Mouse (Mus musculus): ENCODE results near the gene Oprm1. TPM values are rescaled to one million over a fixed set of nuclear protein-coding genes. Genes with fewer than 3 reads are reported as not detected.

The Oprm1 gene
- 1.5 and 2.1 TPM in 2 replicates for polyA plus RNA-seq (2012; rRNA removed)

DNA sequence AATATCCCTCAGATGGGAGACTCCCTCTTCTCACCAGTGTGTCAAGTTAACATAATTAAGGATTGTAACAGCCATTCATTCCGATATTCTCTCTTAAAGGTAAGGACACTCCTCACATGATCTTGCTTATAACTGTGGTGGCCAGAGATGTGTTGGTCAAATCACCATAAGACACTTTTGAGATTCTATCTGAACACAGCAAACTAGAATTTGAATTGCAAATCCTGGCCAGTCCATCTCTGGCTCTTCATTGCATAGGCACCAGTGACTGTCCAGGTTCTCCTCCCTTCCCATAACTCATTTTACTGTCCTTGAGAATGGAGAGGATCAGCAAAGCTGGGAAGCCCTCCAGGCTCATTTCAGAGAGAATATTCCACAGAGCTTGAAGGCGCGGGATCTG is at the start of gene Oprm1:
Oprm1 (plus strand) TSS at position 301 of the 400 bp plus-strand sequence.
- TF ChIP-seq POLR2A (IDR thresholded peaks at IDR 0.05; ENCODE audit: borderline replicate concordance, insufficient read depth, low read length) (no peak), CTCF (IDR thresholded peaks at IDR 0.05; ENCODE audit: borderline replicate concordance, insufficient read depth, low read depth, low read length) (no peak)
- DNase-seq, result no peak
- no peak within 1 kb of the TSS for H3K4me3 ChIP-seq (replicated peaks; ENCODE audit: insufficient read depth, low read depth, low read length)
- H3K27ac ChIP-seq (ENCODE audit: insufficient read depth, low read length), result no peak within 1 kb of the TSS
- H3K27me3 ChIP-seq (ENCODE audit: control insufficient read depth, insufficient read depth, low read length), result no peaks in the 10 kb centered on the region
- H3K4me1 ChIP-seq (ENCODE audit: control insufficient read depth, insufficient read depth, low read length), result no peaks in the 10 kb centered on the region
- 93% methylated on average over 3 of the region's 3 CpGs for WGBS

DNA sequence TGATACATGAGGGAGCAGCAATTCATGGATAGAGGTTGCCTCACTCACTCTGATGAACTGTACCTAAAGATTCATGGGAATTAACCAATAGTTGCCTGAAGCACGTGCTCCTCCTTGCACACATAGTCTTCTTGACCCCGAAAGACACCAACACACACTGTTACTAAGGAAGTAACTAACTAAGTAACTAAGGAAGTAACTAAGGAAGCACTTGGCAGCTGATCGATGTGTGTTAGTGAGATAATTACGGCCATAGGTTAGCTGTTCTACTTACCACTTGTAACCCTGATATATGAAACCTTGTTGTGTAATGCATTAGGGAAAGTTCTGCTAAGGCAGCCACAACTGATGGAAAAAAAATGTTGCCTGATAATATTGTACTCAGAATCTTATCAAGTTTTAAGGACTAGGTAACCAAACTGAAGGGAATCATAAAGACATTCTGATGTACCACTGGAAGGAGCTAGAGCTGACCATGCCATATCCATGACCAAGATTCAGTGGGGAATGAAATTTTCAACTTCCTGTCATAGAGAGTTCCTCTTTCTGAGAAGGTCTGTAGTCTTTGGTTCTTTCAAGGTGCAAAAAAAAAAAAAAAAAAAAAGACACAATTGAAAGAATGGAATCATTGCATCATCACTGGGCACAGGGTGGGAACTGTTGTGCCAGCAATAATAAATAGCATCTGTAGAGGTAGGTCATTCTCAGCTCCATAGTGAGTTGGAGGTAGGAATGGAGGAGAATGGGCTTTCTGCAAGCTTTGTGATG is 40.9 kb upstream of the Oprm1 start:
- Histone ChIP-seq H3K27me3 (ENCODE audit: control insufficient read depth, insufficient read depth, low read length) (no peaks in the 10 kb centered on the region), H3K4me1 (ENCODE audit: control insufficient read depth, insufficient read depth, low read length) (no peaks in the 10 kb centered on the region), H3K4me3 (replicated peaks; ENCODE audit: insufficient read depth, low read depth, low read length) (no peak overlapping the region), H3K27ac (ENCODE audit: insufficient read depth, low read length) (no peak overlapping the region)
- TF ChIP-seq POLR2A (IDR thresholded peaks at IDR 0.05; ENCODE audit: borderline replicate concordance, insufficient read depth, low read length), result no peak
- no peak for TF ChIP-seq CTCF (IDR thresholded peaks at IDR 0.05; ENCODE audit: borderline replicate concordance, insufficient read depth, low read depth, low read length)
- WGBS, result 88% methylated on average over 4 of the region's 4 CpGs
- no peak for DNase-seq

DNA sequence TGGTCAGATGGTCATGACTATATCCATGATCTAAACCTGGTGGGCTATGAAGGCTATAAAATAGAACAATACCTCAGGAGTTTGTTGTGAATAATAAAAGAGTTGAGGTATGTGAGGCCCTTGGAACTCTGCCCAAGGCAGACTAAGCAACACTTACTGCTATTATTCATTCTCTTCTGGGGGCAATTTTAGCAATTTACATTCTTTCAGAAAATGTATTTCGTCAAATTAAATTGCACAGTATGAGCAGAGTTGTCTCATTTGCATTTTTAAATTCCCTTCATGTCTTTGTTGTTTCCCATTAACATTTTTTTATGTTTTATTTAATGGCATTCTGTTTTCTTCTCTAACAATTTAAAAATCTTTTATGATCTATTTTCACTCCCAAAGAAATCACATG is 34.5 kb upstream of the Oprm1 start:
- no peak overlapping the region for H3K4me3 ChIP-seq (replicated peaks; ENCODE audit: insufficient read depth, low read depth, low read length)
- DNase-seq, result no peak
- H3K27me3 ChIP-seq (ENCODE audit: control insufficient read depth, insufficient read depth, low read length), result no peaks in the 10 kb centered on the region
- TF ChIP-seq CTCF (IDR thresholded peaks at IDR 0.05; ENCODE audit: borderline replicate concordance, insufficient read depth, low read depth, low read length) (no peak), POLR2A (IDR thresholded peaks at IDR 0.05; ENCODE audit: borderline replicate concordance, insufficient read depth, low read length) (no peak)
- WGBS, result 27% methylated on average over 1 of the region's 1 CpGs
- H3K4me1 ChIP-seq (ENCODE audit: control insufficient read depth, insufficient read depth, low read length), result no peaks in the 10 kb centered on the region
- no peak overlapping the region for H3K27ac ChIP-seq (ENCODE audit: insufficient read depth, low read length)

DNA sequence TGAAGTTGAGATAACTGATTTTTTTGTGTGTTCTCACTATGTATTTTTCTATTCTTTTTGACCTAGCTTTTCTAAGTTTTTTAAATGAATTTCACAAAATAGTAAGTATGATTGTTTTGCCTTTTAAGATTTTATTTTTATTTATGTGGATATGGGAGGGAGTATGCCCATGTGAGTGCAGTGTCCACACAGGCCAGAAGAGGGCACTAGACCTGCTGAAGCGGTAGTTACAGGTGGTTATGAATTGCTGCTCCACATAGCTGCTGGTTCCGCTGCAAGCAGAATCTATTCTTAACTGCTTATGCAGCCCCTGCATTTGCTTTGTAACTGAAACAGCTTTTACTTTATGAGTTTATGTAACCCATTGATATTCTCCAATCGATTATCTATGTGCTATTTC is 29.8 kb upstream of the Oprm1 start:
- no peaks in the 10 kb centered on the region for H3K4me1 ChIP-seq (ENCODE audit: control insufficient read depth, insufficient read depth, low read length)
- no peak overlapping the region for H3K27ac ChIP-seq (ENCODE audit: insufficient read depth, low read length)
- no peaks in the 10 kb centered on the region for H3K27me3 ChIP-seq (ENCODE audit: control insufficient read depth, insufficient read depth, low read length)
- TF ChIP-seq POLR2A (IDR thresholded peaks at IDR 0.05; ENCODE audit: borderline replicate concordance, insufficient read depth, low read length), result no peak
- no peak for TF ChIP-seq CTCF (IDR thresholded peaks at IDR 0.05; ENCODE audit: borderline replicate concordance, insufficient read depth, low read depth, low read length)
- 97% methylated on average over 3 of the region's 3 CpGs for WGBS
- no peak overlapping the region for H3K4me3 ChIP-seq (replicated peaks; ENCODE audit: insufficient read depth, low read depth, low read length)
- DNase-seq, result no peak

DNA sequence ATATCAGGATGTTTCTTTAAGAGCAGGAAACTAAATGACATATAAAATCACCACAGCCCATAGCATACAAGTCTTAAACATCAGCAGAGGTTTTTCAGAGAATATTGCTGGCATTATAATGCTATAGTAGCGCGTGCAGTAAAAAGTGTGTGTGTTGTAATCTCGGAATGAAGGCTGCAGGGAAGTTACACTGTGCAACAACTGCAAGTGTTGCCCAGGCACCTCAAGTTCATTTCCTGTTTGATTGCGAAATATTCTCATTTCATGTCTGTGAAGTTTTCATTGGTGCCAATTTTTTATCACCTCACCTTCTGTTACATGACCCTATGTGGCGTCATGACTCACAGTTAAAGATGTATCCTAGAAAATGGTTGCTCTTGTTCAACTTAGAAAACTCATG is 4.9 kb upstream of the Oprm1 start:
- no peak for DNase-seq
- Histone ChIP-seq H3K4me3 (replicated peaks; ENCODE audit: insufficient read depth, low read depth, low read length) (no peak overlapping the region), H3K27me3 (ENCODE audit: control insufficient read depth, insufficient read depth, low read length) (no peaks in the 10 kb centered on the region), H3K4me1 (ENCODE audit: control insufficient read depth, insufficient read depth, low read length) (no peaks in the 10 kb centered on the region), H3K27ac (ENCODE audit: insufficient read depth, low read length) (no peak overlapping the region)
- WGBS, result 82% methylated on average over 5 of the region's 5 CpGs
- TF ChIP-seq POLR2A (IDR thresholded peaks at IDR 0.05; ENCODE audit: borderline replicate concordance, insufficient read depth, low read length) (no peak), CTCF (IDR thresholded peaks at IDR 0.05; ENCODE audit: borderline replicate concordance, insufficient read depth, low read depth, low read length) (no peak)

DNA sequence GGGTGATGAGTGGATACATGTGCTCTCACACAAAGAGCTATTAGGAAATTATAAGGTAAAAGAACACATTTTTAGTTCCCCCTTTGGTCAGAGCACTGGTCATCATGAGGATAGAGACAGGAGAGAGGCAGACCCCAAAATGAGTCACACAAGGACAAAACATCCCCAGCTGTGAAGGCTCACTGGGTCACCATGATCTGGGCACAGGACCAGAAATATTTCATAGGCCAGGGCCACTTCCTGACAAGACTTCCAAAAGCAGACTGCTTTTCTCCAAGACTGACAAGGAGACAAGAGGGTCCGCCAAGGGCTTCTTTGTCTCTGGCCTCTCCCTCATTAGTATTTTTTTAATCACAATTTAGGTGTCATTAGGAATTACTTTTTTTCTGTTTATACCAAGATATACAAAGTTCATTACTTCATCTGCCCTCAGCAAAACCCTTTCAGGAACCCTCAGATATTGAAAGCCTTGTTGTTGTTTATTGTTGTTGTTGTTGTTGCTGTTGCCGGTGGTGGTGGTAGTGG is 3.0 kb downstream of the Oprm1 start, which contains the start of gene Gm10945:
Gm10945 (minus strand) TSS at position 475 of the 525 bp plus-strand sequence.
- TF ChIP-seq POLR2A (IDR thresholded peaks at IDR 0.05; ENCODE audit: borderline replicate concordance, insufficient read depth, low read length), result no peak
- no peak for TF ChIP-seq CTCF (IDR thresholded peaks at IDR 0.05; ENCODE audit: borderline replicate concordance, insufficient read depth, low read depth, low read length)
- Histone ChIP-seq H3K27ac (ENCODE audit: insufficient read depth, low read length) (no peak within 1 kb of the TSS), H3K4me3 (replicated peaks; ENCODE audit: insufficient read depth, low read depth, low read length) (no peak within 1 kb of the TSS), H3K27me3 (ENCODE audit: control insufficient read depth, insufficient read depth, low read length) (no peaks in the 10 kb centered on the region), H3K4me1 (ENCODE audit: control insufficient read depth, insufficient read depth, low read length) (no peaks in the 10 kb centered on the region)
- WGBS, result 86% methylated on average over 2 of the region's 2 CpGs
- no peak for DNase-seq

- TF ChIP-seq CTCF (IDR thresholded peaks at IDR 0.05; ENCODE audit: borderline replicate concordance, insufficient read depth, low read depth, low read length), result no peak
- no peak for TF ChIP-seq POLR2A (IDR thresholded peaks at IDR 0.05; ENCODE audit: borderline replicate concordance, insufficient read depth, low read length)
- 4% methylated on average over 25 of the region's 25 CpGs for WGBS
- no peak for DNase-seq
- H3K4me1 ChIP-seq (ENCODE audit: control insufficient read depth, insufficient read depth, low read length), result no peaks in the 10 kb centered on the region
- H3K27ac ChIP-seq (ENCODE audit: insufficient read depth, low read length), result no peak overlapping the region
- peak overlapping the region; percentile 8 for H3K4me3 ChIP-seq (replicated peaks; ENCODE audit: insufficient read depth, low read depth, low read length)
- H3K27me3 ChIP-seq (ENCODE audit: control insufficient read depth, insufficient read depth, low read length), result no peaks in the 10 kb centered on the region
These were observed 30.4 kb downstream of the Oprm1 start for GRCm38 (mm10) chr10:6788517-6789237.
